Mouse (Mus musculus) cerebellum, adult 2 months (tissue): ENCODE results near the gene Scpep1.

Experiments
- CTCF ChIP-seq: fragments of 200-500 bp; IDR thresholded peaks from 2 replicates; pipeline ENCODE4 v1.5.1; 2011; ENCODE audit warnings: low read depth, mild to moderate bottlenecking, control low read depth, low read length, moderate library complexity, borderline replicate concordance; ENCODE audit not compliant: insufficient read depth
- POLR2A ChIP-seq: fragments of 200-500 bp; IDR thresholded peaks from 2 replicates; pipeline ENCODE4 v1.6.1; 2011; ENCODE audit warnings: low read length, control low read depth, borderline replicate concordance; ENCODE audit not compliant: insufficient read depth

DNA sequence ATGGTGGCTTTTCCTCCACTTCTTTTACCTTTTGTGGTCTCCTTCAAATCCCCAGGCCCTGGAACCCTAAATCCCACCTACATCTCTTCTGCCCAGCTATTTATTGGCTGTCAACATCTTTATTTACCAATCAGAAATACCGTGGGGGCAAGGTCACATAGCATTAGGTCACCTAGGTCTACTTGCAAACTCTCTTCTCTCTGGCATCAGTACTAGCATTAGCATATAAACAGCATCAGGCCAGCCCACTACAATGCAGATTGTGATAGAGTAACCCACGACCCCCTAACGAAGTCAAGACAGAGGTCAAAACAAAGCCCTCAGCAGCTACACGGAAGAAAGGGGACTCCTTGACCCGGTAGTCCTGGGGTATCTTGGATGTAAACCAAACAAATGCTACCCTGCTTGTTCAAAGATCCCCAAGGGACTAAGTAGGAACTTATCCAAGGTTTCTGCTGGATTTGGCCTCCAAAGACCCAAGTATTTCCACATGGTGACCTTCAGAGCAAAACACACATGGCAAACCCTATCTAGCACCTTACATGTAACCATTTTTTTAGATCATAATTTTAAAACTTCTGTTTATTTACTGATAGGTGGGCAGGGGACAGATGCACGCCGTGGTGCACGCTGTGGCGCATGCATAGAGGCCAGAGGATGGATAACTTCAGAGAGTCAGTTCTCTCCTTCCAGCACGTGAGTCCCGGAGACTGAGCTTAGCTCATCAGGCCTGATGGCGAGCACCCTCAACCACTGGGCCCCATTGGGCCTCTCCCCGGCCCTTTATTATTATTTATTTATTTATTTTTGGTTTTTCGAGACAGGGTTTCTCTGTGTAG is 23.4 kb downstream of the Scpep1 start:
- TF ChIP-seq CTCF (no peak), POLR2A (no peak)
